Mouse (Mus musculus) cerebral cortex, adult 2 months (tissue): Measurements from ENCODE around the gene Tex36.

Experiments used
- WGBS: fragments of 180-500 bp; shearing (Covaris S2); methylation state at CpG from one replicate; pipeline ENCODE4 v1.1.7; 2018; 5-methylcytosine and 5-hydroxymethylcytosine counted together

Gene Tex36

DNA sequence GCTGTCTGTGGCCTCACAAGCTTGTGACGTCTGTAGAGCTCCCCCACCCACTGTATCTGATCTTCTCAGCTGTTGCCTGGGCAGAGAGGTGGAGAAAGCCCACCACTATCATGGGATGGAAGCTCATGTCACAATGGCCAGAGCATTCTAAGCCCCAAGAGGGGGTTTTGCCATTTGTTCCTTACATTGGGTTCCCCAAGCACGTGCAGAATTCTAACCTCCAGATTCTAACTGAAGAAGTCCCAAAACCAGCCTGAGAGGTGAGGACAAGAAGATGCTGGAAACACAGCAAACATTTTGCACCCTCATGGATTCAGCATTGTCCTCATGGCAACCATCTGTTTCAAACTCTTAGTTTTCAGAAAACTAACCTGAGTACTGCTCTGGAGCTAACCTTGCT lies at the start of gene Tex36:
Tex36 (minus strand) TSS at position 101 of the 400 bp plus-strand sequence.
- WGBS, result 84% methylated on average over 2 of the region's 2 CpGs

DNA sequence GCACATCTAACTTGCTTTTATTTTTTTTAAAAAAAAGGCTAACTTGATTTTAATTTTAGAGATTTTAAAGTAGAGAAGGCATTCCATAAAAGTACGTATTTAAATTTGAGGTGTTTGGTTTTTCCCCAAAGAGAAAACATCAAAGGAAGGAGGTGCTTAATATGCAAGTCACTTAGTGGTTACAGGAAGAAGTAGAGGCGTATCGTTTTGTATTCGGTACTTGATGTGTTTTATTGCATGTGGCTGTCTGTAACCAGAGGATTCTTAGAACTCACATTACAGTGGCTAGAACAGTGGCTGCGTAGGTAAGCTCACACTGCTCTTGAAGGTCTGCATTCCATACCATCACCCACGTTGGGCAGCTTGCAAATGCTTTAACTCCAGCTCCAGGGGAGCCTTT lies 43.8 kb upstream of the Tex36 start:
- WGBS, result 83% methylated on average over 6 of the region's 6 CpGs

DNA sequence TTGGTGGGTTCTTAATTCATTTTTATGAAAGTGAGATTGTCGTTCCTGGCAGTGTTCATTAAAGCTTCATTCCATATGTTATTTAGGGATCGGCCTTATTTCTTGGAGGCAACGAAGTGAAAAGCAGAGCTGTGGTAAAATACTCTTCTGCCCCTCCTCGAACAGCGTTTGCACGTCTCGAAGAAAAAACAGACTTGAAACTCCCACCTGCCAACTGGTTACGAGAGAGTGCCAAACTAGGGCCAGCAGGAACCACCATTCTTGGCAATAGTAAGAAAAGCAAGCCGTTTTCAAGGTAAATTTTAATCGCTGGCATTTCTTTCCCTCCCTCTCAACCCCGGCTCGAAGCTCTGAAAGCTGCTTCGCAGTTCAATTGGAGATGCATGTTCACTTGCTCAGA lies 36.9 kb upstream of the Tex36 start:
- 49% methylated on average over 13 of the region's 13 CpGs for WGBS

DNA sequence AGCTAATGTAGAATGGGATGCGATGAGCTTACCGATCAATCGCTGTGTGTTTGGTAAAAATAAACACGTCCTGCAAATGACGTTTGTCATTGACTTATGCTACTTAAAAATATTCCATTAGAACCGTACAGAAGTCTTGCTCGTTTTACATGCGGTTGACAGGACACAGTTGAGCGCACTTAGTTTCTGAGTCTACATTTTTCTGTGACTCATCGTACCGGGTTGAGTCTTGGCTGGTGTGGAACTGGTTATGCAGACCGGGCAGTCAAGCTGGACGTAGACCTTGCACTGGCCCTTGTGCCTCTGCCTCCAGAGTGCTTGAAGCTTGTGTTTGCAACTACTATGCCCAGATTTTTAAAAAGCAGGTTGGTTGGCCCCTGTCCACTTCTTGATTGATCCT lies 36.3 kb upstream of the Tex36 start:
- 4% methylated on average over 13 of the region's 13 CpGs for WGBS

DNA sequence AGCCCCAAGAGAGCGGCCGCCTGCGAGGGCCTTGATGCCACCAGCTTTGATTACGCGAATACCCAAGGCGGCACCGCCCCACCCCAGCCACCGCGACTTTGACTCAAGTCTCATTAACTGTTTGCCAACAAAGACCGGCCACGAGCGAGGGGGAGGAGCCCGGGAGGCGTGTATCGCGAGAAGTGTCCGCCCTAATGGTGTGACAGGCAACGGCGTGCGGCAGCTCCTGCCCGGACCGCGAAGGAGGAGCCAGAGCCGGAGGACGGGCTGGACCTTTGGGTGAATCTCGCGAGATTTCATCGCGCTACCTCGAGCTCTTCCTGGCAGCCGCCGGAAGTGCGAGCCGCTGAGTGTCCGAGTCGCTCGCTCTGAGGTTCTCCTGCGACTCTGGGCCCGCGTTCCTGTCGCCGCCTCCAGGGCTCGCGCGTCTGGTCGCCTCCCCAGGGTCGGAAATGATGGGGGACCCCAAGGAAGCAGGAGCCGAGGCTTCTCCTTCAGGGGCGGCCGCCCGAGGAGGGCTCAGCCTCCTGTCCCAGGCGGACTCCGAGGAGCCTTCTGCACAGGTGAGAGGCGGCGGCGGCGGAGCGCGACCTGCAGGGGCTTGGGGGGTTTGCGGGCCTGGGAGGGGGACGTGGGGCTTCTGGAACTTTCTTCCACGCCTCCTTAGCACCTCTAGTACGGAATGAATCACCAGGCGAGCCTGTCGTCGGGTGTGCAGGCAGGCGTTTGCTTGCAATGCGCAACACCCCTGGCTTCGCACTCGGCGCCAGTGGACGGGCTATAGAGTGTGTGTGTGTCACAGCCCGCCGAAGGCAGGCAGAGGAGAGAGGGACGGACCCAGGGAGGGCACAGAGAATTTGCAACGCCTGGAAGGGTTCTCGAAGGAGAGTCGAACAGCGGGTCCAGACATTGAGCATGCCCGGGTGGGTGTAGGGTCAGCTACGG lies 35.7 kb upstream of the Tex36 start, which contains the start of gene Edrf1:
Edrf1 (plus strand) TSS at position 183 of the 945 bp plus-strand sequence.
- under 1% methylated on average over 81 of the region's 81 CpGs for WGBS

DNA sequence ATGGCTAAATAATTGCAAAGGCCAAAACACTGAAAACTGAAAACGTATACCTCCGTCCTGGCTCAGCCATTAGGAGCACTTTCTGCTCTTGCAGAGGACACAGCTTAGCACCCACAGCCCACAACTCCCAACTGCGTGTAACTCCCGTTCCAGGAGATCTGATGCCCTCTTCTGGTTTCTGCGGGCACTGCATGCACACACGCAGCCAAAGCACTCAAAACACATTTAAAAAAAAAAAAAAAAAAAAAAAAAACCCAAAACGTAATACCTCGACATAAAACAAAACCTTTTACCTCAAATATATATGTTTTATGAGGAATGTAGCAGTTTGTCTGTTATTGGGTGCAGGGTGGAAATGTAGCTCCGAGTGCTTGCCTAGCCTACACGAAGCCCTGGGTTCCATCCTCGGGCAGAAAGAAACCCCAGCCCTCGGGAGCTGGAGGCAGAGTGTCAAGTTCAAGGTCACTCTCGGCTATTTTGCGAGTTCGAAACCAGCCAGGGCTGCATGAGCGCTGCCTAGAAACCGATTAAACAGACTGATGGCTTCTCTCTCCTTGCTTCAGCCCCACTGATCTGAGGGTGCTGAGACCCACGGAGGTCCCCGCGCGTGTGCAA lies 34.9 kb upstream of the Tex36 start:
- under 1% methylated on average over 21 of the region's 21 CpGs for WGBS

DNA sequence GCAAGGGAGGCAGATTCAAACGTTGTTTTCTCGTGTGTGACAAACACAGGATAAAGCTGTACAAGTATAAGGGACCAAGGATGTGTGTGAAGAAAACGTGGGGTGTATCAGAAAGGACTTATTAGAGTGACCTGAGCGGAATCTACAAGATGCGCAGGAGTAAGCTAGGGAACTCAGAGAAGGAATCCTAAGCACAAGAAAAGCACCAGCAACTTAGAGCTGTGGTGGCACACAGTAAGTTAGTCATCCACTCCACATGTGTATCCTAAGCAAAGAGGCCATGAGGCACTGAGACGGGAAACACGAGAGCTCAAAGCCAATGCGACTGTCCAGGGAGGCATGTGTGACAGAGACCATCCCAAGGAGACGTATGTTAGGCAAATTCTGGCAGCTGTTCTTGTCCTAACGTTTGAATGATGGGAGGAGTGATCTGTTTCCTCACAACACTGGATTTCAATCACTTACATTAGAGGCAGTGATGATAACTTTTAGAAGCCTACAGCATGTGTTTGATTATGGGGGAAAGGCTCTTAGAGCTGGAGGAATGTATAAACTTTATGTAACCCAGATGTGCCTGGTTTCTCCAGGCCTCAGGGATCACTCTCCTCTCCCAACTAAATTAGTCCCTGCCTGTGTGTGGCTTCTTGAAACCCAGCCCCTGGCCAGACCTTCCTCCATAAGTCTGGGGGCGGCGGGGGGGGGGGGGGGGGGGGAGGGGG lies 33.1 kb upstream of the Tex36 start:
- WGBS, result 54% methylated on average over 12 of the region's 12 CpGs

DNA sequence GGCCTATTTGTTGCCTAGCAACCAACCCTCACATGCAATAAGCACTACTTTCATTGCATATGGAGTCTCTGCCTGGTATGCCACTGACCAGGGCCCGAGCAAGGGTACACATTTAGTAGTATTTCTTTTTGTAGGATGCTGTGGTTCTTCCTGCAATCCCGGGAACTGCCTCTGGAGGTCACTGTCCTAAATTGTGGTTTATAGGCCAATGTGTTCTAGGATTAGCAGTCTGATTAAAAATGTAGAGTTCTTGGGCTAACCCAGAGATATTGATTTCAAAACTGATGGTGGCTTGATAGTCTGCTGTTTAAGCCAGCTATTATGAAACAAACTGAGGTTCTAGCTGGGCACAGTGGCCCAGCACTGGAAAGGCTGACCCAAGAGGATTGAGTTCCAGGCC lies 30.5 kb upstream of the Tex36 start:
- 15% methylated on average over 2 of the region's 2 CpGs for whole genome bisulfite sequencing

DNA sequence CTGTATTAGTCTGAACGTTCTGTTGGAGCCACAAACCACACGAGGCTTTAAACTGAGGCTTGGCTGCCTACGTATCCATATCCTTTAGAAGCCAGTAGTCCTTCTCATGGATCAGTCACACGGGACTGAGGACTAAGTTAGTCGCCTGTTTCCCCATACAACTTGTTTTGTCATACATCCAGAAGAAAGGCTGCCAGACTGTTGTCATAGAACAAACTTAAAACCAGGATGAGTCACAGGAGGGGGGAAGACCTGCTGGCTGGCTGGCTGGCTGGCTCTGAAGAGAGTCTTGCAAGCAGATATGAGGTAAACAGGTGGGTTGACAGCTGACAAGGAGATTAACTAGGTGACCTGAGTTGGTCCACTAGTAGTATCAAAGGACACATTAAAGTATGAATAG lies 28.9 kb upstream of the Tex36 start:
- 69% methylated on average over 5 of the region's 5 CpGs for WGBS

DNA sequence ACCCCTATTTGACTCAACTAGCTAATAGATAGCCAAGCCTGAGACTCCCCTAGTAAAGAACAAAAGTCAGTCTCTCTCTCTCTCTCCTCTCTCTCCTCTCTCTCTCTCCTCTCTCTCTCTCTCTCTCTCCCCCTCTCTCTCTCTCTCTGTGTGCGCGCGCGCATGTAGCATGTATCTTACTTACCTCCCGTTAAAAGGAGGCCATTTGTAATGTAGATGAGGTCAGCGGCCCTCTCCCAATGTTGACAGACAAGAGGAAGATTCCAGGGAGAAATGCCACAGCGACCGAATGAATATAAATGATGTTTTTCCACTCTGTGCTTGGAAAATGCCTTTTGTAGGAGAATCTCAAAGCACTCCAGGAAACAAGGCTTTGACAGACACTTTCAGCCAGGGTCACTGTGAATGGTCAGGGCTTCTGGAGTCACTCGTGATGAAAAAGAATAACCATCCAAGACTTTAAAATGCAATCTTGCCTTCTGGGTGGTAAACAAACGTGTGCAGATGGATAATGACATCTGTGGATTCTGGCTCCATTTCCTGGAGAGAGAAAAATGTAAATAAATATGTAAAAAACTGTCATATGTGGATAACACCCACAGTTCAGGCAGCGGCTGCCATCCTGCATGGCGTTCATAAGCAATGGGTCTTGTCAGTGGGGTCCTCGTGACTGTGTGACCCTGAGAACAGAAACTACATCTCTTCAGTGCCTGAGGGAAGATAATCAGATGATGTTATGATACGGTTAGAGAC lies 25.4 kb upstream of the Tex36 start:
- 60% methylated on average over 14 of the region's 14 CpGs for WGBS

DNA sequence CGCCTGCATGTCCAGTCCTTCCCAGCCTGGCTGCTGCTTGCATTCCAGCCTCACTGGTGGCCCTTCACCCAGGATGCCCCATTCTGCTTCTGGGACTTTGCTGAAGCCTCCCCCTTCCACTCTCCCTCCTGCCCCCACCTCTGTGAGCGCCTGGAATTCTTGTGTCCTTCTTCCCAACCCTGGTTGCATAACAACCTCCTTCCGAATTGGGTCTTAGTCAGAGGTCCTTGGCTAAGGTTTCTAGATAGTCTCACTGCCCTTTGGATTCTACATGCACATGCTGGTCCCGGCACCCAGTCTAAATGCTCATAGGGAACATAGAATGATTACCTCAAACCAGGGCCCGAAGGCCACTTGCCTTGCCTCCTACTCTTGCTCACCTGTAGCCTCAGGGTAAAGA lies 21.3 kb upstream of the Tex36 start:
- WGBS, result 91% methylated on average over 5 of the region's 5 CpGs

DNA sequence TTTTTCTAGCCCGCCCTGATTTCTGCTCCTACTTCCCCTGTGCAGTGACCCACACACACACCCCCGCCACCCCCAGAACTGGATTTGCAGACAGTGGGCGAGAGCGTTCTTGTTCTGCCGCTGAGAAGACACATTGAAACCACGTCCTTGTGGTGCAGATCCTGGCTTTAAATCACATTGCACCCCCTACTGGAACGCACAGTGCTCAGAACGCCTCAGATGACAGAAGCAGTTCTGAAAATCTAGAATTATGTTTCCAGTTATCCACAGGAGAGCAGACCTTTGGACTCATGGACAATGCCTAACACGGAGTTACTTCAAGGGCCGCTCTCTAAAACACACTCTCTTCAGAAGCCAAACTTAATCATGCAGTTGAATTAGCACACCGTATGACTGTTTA lies 18.8 kb upstream of the Tex36 start:
- WGBS, result 20% methylated on average over 11 of the region's 11 CpGs

DNA sequence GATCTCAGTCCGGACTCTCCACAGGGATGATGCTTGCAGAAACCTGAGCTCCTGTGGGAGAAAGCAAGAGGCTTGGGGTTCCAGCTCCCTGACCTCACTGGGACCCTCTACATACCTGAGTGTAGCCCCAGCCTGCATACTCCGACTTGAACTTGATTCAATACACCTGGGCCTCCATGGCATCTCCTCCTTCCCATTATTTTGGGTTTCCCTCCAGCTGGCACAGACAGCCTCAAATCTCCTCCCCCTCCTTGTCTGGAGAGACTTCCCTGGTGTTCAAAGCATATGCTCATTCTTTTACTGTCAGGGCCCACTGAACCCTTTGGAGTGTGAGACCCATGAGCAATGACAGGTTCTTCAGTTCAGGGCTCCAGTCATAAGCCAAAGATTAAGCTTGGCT lies 11.0 kb upstream of the Tex36 start:
- 70% methylated on average over 2 of the region's 2 CpGs for WGBS

DNA sequence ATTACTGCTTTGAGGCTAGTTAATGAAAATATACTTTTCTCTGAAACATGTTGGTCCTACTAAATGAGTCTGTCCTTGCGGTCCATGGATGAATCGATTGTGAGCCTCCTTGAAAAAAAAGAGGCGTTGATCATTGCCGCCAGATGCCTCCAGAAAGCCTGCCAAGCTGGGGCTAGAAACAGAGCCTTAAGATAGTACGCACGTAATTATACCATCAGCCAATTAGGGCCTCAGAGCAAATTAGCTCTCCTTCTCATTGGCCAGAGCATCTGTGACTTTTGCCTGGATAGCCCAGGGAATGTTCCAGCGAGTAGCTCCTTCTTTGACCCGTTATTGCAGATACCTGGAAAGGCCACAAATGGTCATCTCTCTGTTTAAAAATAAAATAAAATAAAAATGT lies 7.6 kb upstream of the Tex36 start:
- WGBS, result 27% methylated on average over 8 of the region's 8 CpGs

DNA sequence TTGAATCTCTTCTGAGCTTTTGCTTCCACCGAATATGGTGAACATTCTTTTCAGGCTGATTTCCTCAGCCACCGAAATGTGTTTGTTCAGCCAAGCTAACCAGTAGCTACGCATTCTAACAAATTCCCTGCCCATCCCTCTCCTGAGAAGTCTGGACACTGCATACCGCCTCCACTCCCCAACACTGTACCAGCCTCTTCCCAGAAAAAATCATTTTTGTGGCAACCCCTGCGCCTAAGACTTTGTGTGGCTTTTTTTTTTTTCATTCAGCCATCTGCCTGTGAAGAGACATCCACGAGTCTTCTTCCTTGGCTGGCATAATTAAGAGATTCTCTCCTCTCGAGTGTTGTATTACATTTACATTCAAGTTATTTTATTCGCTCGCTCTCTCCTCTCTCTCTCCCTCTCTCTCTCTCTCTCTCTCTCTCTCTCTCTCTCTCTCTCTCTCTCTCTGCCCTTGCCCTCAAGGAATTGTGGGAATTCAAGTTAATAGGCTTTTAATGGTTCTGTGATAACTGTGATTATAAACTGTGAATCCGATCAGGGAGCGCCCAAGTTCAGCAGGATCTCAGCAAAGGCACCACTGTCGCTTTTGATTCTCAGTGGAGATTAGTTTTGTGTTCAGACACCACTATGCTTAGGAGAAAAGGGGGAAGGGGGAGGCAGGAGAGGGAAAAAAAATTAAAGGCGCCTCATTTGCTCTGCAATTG lies 6.8 kb upstream of the Tex36 start:
- WGBS, result 32% methylated on average over 13 of the region's 13 CpGs

DNA sequence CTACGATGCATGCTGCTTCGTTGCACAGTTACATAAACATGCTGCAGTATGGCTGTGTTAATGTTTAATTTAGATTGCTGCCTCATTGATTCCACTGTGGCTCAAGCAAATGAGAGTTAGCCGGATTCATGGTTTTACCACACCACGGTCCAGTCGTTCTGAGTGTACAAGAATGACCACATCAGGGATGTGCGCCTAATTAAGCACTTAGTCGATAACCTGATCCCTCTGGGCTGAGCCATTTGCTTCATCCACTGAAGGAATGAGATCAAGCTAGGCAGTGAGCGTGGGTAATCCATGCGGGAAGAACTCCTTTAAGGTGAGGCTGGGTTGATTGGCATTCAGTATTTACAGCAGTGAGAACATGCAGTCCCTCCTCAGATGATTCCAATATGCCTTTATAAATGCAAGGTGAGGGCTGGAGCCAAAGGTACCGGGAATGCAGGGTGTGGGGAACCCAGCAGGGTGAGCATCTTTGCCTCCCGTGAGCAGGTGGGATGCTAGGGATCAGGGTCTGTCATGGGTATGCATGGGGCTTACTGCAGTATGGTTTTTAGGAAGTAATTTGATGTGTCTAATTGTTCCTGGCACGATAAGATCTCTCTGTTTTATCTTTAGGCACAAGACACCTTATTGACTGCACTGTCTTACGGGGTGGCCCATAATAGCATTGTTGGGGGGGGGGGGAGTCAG lies 6.1 kb upstream of the Tex36 start:
- 59% methylated on average over 13 of the region's 13 CpGs for WGBS

DNA sequence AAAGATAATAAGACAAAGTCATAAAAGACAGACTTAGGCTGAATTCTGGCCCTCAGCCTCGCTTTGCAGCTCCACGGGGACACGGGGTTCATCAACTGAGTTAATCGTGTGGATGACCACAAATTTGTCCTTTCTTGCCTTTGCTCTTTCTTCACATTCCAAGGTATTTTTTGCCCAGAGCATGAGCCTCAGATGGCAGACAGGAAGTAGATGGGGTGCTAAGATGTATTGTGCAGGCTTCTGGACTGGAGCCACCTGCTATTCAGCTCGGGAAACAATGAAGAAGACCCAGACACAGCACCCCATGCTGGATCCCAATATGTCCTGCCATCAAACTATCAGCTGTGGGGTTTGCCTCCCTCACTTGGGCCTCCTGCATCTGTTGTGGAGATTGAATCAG lies 5.4 kb upstream of the Tex36 start:
- WGBS, result 48% methylated on average over 5 of the region's 5 CpGs

DNA sequence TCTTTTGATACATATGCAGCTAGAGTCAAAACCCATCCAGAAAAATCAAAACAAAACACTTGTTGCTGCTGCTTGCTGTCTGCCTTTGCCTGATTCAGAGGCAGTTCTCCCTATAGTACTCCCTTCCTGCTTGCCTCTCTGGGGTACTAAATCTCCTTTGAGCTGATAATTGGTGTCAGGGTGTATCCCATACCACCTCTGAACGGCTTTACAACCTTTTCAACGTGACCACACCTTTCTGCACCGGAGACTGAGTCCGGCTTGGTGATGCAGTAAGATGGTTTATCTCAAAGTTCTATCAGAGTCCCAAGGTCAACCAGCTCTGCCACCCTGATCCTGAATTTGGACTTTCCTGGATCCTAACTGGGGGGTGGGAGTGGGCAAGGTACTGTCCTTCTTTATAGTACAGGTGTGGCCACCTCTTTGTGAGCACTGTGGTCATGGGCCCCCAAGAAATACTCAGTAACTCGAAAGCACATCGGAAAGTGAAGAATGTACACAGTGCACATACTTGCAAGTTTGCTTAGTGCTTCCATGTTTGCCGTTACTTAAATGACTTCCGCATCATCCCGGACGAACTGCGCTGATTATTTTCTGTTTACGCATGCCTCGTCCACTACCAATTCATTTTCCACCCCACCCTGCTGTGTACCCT lies 2.6 kb upstream of the Tex36 start:
- WGBS, result 89% methylated on average over 13 of the region's 13 CpGs

DNA sequence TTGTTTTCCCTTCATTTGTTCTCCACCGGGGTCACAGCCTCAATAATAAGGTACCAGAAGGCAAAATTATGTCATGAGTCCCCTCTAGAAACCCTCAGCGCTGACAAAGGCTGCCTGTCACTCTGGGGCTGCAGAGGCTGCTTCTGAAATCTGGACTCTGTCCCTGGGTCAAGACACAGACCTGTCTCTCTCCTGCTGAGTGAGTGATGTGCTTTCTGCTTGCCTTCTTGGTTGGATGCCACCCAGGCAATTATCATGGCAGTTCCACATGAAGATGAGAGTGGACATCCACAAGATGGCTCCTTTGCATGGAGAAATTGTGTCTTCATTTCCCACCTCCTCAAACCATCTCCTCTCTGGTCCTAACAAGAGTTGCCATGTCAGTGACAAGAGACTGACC lies 1.2 kb upstream of the Tex36 start:
- 89% methylated on average over 2 of the region's 2 CpGs for WGBS

DNA sequence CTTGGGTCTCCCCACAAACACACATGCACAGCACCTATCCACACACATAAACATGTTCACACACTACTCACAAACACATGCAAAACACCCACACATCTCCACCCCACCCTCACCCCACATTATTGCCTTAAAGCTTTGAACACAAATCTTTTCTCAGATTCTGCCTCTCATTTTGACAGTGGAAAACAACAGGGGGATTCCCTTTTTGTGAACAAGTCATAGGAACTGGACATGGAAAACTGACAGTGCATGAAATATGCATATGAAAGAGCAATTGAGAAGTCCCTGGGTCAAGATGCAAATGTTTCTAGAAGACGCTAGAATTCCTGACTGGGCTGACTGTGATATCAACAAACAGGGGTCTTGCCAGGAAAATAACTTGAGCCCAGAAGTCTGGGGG lies 1.4 kb downstream of the Tex36 start:
- WGBS, result 59% methylated on average over 1 of the region's 1 CpGs
